Mouse (Mus musculus): ENCODE data around the gene Ltbp1.
"Not testable (repeated sequence)": the region's sequence is repeated elsewhere in the genome, so short reads cannot be mapped to it uniquely, and the experiment has no call there.

DNA sequence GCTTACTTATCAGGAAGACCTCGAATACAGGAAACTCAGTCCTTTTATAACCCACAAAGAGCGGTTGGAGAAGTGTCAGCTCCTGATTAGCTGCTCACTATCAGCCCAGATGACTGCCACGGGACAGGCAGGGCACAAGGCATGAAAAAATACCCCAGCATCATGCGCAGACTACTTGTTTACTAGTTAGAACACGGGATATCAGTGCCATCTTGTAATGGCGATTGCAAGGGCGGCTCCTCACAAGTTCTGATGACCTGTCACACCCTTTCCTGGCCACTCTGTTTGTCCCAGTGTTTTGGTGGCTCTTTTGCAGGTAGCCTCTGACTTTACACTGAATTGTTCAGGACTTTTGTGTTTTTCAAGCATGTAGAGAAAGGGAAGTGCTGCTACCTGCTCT, 137.5 kb downstream of the Ltbp1 start:
- TF ChIP-seq POLR2A (IDR thresholded peaks at IDR 0.05; ENCODE audit: insufficient read depth, low read depth, low read length); CTCF (IDR thresholded peaks at IDR 0.05); EP300 (IDR thresholded peaks at IDR 0.05; ENCODE audit: insufficient read depth, low read depth, low read length): not testable (repeated sequence)
